Mouse (Mus musculus) olfactory bulb, adult 2 months (tissue): ENCODE data around the gene Pnldc1.

Experiments
- CTCF ChIP-seq: fragments of 200-500 bp; IDR thresholded peaks from 2 replicates; pipeline ENCODE4 v1.5.1; 2012; ENCODE audit warnings: low read depth, mild to moderate bottlenecking, low read length, moderate library complexity; ENCODE audit not compliant: insufficient read depth
- POLR2A ChIP-seq: fragments of 200-500 bp; IDR thresholded peaks from 2 replicates; pipeline ENCODE4 v1.6.1; 2012; ENCODE audit warnings: mild to moderate bottlenecking, low read depth, low read length, moderate library complexity; ENCODE audit not compliant: insufficient read depth

DNA sequence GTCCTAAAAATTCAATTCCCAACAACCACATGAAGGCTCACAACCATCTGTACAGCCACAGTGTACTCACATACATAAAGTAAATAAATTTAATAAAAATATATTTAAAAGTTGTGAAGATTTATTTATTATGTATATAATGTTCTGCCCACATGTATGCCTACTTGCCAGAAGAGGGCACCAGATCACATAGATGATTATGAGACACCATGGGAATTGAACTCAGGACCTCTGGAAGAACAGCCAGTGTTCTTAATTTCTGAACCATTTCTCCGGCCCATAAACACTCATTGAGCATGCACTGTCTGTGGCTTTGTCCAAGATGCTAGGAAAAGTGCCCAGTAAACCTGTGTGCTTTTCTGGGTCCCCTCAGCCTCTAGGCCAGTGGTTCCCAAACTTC lies 28.8 kb downstream of the Pnldc1 start:
- no peak for TF ChIP-seq CTCF
- TF ChIP-seq POLR2A, result no peak
